Mouse (Mus musculus) embryonic facial prominence, embryonic 13.5 days (tissue): Measurements from ENCODE around the gene Larp4. TPM values are rescaled to one million over a fixed set of nuclear protein-coding genes. Genes with fewer than 3 reads are reported as not detected.
"Not testable (repeated sequence)": the region's sequence is repeated elsewhere in the genome, so short reads cannot be mapped to it uniquely, and the experiment has no call there.

ENCODE experiments used
- ATAC-seq: fragments of 200-750 bp; cut with Nextera tagmentation; 2 replicates; pipeline ENCODE4 v1.8.0; 2017; ENCODE audit warnings: low read depth; ENCODE audit not compliant: insufficient number of reproducible peaks, insufficient read depth, low FRiP score, low TSS enrichment
- H3K27ac ChIP-seq: fragments of 300-500 bp; sonication (generic); 2 replicates; pipeline ENCODE4 v1.5.1; 2015; ENCODE audit warnings: moderate library complexity, mild to moderate bottlenecking, inconsistent platforms
- H3K27me3 ChIP-seq: fragments of 300-500 bp; sonication (generic); 2 replicates; pipeline ENCODE4 v1.6.1; 2015; ENCODE audit warnings: mild to moderate bottlenecking, inconsistent platforms
- H3K36me3 ChIP-seq: fragments of 300-500 bp; sonication (generic); 2 replicates; pipeline ENCODE4 v1.6.1; 2015; ENCODE audit warnings: mild to moderate bottlenecking, inconsistent platforms
- H3K4me1 ChIP-seq: fragments of 300-500 bp; sonication (generic); 2 replicates; pipeline ENCODE4 v1.6.1; 2015; ENCODE audit warnings: inconsistent platforms
- H3K4me2 ChIP-seq: fragments of 300-500 bp; sonication (generic); 2 replicates; pipeline ENCODE4 v1.6.1; 2015; ENCODE audit warnings: moderate library complexity, mild to moderate bottlenecking, inconsistent platforms
- H3K4me3 ChIP-seq: fragments of 300-500 bp; sonication (generic); 2 replicates; pipeline ENCODE4 v1.5.1; 2015; ENCODE audit warnings: mild to moderate bottlenecking, inconsistent platforms
- H3K9ac ChIP-seq: fragments of 300-500 bp; sonication (generic); 2 replicates; pipeline ENCODE4 v1.6.1; 2015; ENCODE audit warnings: mild to moderate bottlenecking, inconsistent platforms
- H3K9me3 ChIP-seq: fragments of 300-500 bp; sonication (generic); 2 replicates; pipeline ENCODE4 v1.6.1; 2016; ENCODE audit warnings: inconsistent platforms
- WGBS: fragments of 180-500 bp; shearing (Covaris S2); methylation state at CpG from one replicate; pipeline ENCODE4 v1.1.7; 2015; ENCODE audit warnings: mixed read lengths; 5-methylcytosine and 5-hydroxymethylcytosine counted together
- polyA plus RNA-seq: library from polyadenylated mRNA; unstranded; fragments of >200 nt; fragmentation: Nextera tagmentation; extraction: Ambion mirVana; gene quantifications from 2 replicates; pipeline ENCODE4 v1.2.1, GENCODE M21; 2015

Larp4 gene
- 29.4 and 31.6 TPM in 2 replicates for polyA plus RNA-seq

DNA sequence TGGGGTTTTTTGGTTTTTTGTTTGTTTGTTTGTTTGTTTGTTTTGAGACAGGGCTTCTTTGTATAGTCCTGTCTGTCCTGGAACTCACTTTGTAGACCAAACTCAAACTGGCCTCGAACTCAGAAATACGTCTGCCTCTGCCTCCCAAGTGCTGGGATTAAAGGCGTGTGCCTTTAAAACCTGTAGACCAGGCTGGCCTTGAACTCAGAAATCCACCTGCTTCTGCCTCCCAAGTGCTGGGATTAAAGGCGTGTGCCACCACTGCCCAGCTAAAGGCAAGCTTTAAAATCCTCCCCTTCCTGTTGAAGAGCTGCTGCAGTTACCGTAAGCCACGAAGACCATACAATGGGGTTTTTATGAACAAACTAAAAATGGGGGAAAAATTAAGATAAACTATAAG, at the start of gene Larp4:
Gene Larp4, plus strand, starts transcription at position 301 of the 400 bp plus-strand sequence.
- not testable (repeated sequence) for ATAC-seq, H3K36me3 ChIP-seq
- 90% methylated on average over 6 of the region's 6 CpGs for WGBS

DNA sequence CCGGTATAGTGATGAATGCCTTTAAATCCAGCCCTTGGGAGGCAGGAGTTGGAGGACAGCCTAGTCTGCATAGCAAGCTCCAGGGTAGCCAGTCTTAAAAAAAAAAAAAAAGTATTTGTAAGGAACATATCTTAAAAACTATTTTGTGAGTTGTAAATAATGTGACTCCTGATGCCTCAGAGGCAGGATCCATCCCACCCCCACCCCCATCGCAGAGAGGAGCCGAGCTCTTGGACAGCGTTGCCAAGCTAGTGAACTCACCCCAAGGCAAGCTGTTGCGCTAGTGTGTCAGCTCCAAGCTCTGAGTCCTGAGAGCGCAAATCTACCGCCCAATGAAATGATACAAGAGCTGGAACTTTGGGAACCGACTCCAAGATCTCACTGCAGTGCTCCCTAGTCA, 38.6 kb upstream of the Larp4 start:
- no peaks in the 10 kb centered on the region for H3K27me3 ChIP-seq
- H3K9me3 ChIP-seq, result no peaks in the 10 kb centered on the region
- no peaks in the 10 kb centered on the region for H3K4me1 ChIP-seq
- no peak overlapping the region for H3K27ac ChIP-seq
- 77% methylated on average over 8 of the region's 8 CpGs for whole genome bisulfite sequencing
- no peak overlapping the region for H3K4me2 ChIP-seq
- ATAC-seq, result no peak
- no peak overlapping the region for H3K9ac ChIP-seq
- H3K36me3 ChIP-seq, result no peaks in the 10 kb centered on the region
- no peak overlapping the region for H3K4me3 ChIP-seq

More for the DNA sequence above, at the start of gene Larp4:
- H3K27me3 ChIP-seq, H3K9me3 ChIP-seq, H3K9ac ChIP-seq, H3K4me3 ChIP-seq, H3K4me2 ChIP-seq, H3K4me1 ChIP-seq: not testable (repeated sequence)
- peak within 1 kb of the TSS; percentile 28; the same call in 1 of the 2 replicates for H3K27ac ChIP-seq

DNA sequence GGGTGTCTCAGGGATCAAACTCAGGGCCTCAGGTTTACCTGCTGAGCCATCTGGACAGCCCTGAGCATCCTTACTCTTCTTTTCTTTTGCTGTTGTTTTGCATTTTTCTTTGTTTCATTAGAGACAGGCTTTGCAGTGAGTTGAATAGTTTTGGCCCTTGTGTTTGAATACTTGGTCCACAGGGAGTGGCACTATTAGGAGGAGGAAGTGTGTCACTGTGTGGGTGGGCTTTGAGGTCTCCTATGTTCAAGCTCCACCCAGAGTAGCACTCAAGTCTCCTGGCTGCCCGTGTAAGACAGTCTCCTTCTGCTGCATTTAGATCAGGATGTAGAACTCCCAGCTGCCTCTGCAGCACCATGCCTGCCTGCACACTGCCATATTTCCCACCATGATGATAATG, 35.4 kb upstream of the Larp4 start:
- no peaks in the 10 kb centered on the region for H3K27me3 ChIP-seq
- WGBS, result 40% methylated on average over 1 of the region's 1 CpGs
- no peaks in the 10 kb centered on the region for H3K9me3 ChIP-seq
- H3K27ac ChIP-seq, result no peak overlapping the region
- no peak overlapping the region for H3K9ac ChIP-seq
- no peaks in the 10 kb centered on the region for H3K4me1 ChIP-seq
- H3K4me2 ChIP-seq, result no peak overlapping the region
- H3K36me3 ChIP-seq, result no peaks in the 10 kb centered on the region
- ATAC-seq, result no peak
- no peak overlapping the region for H3K4me3 ChIP-seq

DNA sequence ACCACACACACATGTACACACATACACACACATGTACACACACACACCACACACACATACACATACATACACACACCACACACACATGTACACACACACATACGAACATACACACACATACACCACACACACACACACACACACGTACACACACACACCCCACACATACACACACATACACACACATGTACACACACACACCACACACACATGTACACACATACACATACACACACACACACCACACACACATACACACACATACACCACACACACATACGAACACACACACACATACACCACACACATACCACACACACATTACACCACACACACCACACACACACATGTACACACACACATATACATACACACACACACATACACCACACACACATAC, 33.2 kb upstream of the Larp4 start:
- H3K9me3 ChIP-seq, result no peaks in the 10 kb centered on the region
- no peak overlapping the region for H3K9ac ChIP-seq
- H3K27ac ChIP-seq, result no peak overlapping the region
- no peak overlapping the region for H3K4me2 ChIP-seq
- 93% methylated on average over 3 of the region's 3 CpGs for WGBS
- H3K27me3 ChIP-seq, result no peaks in the 10 kb centered on the region
- no peak for ATAC-seq
- no peaks in the 10 kb centered on the region for H3K36me3 ChIP-seq
- no peak overlapping the region for H3K4me3 ChIP-seq
- H3K4me1 ChIP-seq, result peaks cover 7% of the 10 kb centered on the region; the same call in 1 of the 2 replicates

DNA sequence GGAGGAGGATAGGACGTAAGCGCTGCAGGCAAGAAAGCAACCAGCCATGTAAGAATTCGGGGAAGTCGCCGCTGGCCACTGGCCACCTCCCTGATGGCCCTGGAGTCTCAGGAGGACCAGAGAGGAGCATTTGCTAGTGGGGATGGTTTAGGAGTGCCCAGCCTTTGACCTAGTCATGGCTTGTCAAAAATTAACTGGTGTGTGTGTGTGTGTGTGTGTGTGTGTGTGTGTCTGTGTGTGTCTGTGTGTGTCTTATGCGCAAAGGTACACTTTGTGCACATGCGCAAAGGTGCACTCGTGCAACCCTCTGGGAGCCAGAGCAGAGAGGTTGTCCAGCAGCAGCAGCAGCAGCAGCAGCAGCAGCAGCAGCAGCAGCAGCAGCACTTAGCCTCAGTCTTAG, 32.0 kb upstream of the Larp4 start:
- 87% methylated on average over 8 of the region's 8 CpGs for WGBS
- Histone ChIP-seq H3K4me1 (peaks cover 7% of the 10 kb centered on the region; the same call in 1 of the 2 replicates), H3K9ac (no peak overlapping the region), H3K27ac (no peak overlapping the region), H3K4me2 (no peak overlapping the region), H3K27me3 (no peaks in the 10 kb centered on the region), H3K9me3 (no peaks in the 10 kb centered on the region), H3K36me3 (no peaks in the 10 kb centered on the region), H3K4me3 (no peak overlapping the region)
- ATAC-seq, result no peak

GRCm38 (mm10) chr15:99940426-99940825, 29.4 kb upstream of the Larp4 start:
- no peak overlapping the region for H3K4me2 ChIP-seq
- ATAC-seq, result no peak
- no peaks in the 10 kb centered on the region for H3K36me3 ChIP-seq
- no peaks in the 10 kb centered on the region for H3K27me3 ChIP-seq
- no peak overlapping the region for H3K4me3 ChIP-seq
- H3K27ac ChIP-seq, result no peak overlapping the region
- no peak overlapping the region for H3K9ac ChIP-seq
- H3K9me3 ChIP-seq, result 0 out of 2 replicates have a peak, but pooled peaks cover 6% of the 10 kb centered on the region
- peaks cover 7% of the 10 kb centered on the region; the same call in 1 of the 2 replicates for H3K4me1 ChIP-seq
- 43% methylated on average over 2 of the region's 2 CpGs for WGBS

DNA sequence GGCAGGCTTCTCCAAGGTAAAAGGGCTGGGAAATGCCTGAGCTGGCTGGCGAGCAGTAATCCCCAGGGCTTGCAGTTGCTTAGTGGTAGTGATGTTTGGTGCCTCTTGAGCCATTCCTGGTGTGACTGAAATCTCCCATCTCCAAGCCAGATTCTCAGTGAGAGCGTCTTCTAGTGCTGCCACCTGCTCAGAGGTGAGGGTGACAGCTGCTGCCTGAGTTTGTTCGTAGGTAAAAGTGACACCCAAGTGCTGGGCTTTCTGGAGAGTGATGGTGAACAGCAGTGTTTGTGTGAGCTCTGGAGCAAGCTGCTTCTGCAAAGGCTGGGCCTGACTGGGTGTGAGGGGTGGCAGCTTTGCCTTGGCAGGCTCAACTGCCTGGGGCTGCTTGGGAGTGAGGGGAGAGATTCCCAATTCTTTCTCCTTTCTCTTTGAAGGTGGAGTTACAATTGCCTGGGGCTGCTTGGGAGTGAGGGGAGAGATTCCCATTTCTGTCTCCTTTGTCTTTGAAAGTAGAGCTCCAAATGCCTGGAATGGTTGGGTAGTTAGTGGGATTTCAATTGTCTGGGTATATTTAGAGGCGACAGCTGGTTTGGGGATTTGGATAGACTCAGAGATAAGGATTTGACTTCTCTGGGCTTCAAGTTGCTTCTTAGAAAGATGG, 28.8 kb upstream of the Larp4 start:
- H3K9me3 ChIP-seq, result 0 out of 2 replicates have a peak, but pooled peaks cover 6% of the 10 kb centered on the region
- 0 out of 2 replicates have a peak overlapping the region, but pooled peaks have one; percentile 22 for H3K27ac ChIP-seq
- no peak for ATAC-seq
- no peak overlapping the region for H3K4me3 ChIP-seq
- no peak overlapping the region for H3K9ac ChIP-seq
- 50% methylated on average over 4 of the region's 4 CpGs for WGBS
- no peak overlapping the region for H3K4me2 ChIP-seq
- no peaks in the 10 kb centered on the region for H3K36me3 ChIP-seq
- no peaks in the 10 kb centered on the region for H3K27me3 ChIP-seq
- peaks cover 7% of the 10 kb centered on the region; the same call in 1 of the 2 replicates for H3K4me1 ChIP-seq

- no peak overlapping the region for H3K4me2 ChIP-seq
- no peaks in the 10 kb centered on the region for H3K27me3 ChIP-seq
- H3K9ac ChIP-seq, result no peak overlapping the region
- 74% methylated on average over 4 of the region's 4 CpGs for WGBS
- no peaks in the 10 kb centered on the region for H3K4me1 ChIP-seq
- H3K36me3 ChIP-seq, result no peaks in the 10 kb centered on the region
- no peak overlapping the region for H3K4me3 ChIP-seq
- no peak for ATAC-seq
- no peaks in the 10 kb centered on the region for H3K9me3 ChIP-seq
- no peak overlapping the region for H3K27ac ChIP-seq
Observed at GRCm38 (mm10) chr15:99955324-99955723, 14.5 kb upstream of the Larp4 start.

DNA sequence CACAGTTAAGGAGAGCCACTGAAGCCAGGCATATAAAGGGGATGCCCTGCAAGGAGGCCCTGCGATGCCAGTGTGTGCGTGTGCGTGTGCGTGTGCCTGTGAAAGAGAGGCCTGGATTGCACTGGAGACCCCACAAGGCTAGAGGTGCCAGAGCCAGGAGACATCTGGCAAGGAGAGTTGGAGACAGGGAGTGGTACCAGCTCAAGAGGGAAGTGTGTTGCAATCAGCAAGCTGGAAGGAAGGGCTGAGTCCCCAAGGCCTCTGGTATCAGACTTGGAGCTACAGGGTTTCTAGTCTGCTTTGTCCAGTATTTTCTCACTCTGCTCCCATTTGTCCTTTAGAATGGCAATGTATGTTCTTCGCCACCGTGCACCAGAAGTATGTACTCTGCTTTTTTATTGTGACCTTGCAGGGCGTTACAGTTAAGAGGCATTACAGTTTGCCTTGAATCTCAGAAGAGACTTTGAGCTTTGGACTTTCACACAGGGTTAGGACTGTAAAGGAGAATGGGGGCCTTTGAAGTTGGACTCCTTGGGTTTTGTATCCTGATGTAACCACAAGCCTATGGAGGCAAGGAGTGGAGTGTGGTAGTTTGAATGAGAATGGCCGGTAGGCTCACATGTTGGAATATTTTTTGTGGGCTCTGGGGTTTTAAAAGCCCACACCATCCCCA, 4.6 kb upstream of the Larp4 start:
- H3K27ac ChIP-seq, result no peak overlapping the region
- H3K4me2 ChIP-seq, result no peak overlapping the region
- no peak overlapping the region for H3K9ac ChIP-seq
- H3K36me3 ChIP-seq, result no peaks in the 10 kb centered on the region
- no peaks in the 10 kb centered on the region for H3K9me3 ChIP-seq
- no peak for ATAC-seq
- H3K27me3 ChIP-seq, result 0 out of 2 replicates have a peak, but pooled peaks cover 3% of the 10 kb centered on the region
- 89% methylated on average over 8 of the region's 8 CpGs for WGBS
- H3K4me3 ChIP-seq, result no peak overlapping the region
- H3K4me1 ChIP-seq, result no peaks in the 10 kb centered on the region

- no peaks in the 10 kb centered on the region for H3K4me1 ChIP-seq
- no peaks in the 10 kb centered on the region for H3K9me3 ChIP-seq
- no peak within 1 kb of the TSS for H3K9ac ChIP-seq
- no peak within 1 kb of the TSS for H3K27ac ChIP-seq
- H3K4me3 ChIP-seq, result no peak within 1 kb of the TSS
- ATAC-seq, result no peak
- 79% methylated on average over 4 of the region's 4 CpGs for WGBS
- 0 out of 2 replicates have a peak, but pooled peaks cover 3% of the 10 kb centered on the region for H3K27me3 ChIP-seq
- H3K36me3 ChIP-seq, result no peaks in the 10 kb centered on the region
- H3K4me2 ChIP-seq, result no peak within 1 kb of the TSS
Observed at GRCm38 (mm10) chr15:99966961-99967360, 2.9 kb upstream of the Larp4 start, which contains the start of gene Fam186a. Fam186a (minus strand) TSS chr15:99967061.

DNA sequence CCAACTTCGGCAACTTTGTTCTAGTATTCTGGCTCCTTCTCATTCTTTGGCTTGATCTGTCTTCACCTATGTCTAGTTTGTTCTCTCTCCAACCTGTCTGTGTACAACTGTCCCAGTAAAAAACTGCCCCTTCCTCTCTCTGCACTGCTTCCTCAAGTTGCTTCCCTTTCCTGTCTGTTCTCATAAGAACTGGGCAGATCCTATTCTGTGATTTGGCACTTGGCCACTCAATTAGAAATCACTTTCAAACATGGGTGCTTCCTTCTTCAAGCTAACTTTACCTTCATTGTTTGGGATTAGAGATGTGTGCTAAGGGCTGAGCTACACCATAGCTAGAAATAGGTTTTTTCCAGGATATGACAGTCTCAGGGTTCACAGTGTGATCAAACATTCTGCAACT, 741 bp downstream of the Larp4 start:
- WGBS, result 96% methylated on average over 1 of the region's 1 CpGs
- no peak overlapping the region for H3K4me2 ChIP-seq
- H3K9me3 ChIP-seq, result no peaks in the 10 kb centered on the region
- no peaks in the 10 kb centered on the region for H3K36me3 ChIP-seq
- peak overlapping the region; percentile 28; the same call in 1 of the 2 replicates for H3K27ac ChIP-seq
- no peak for ATAC-seq
- no peak overlapping the region for H3K4me3 ChIP-seq
- H3K9ac ChIP-seq, result no peak overlapping the region
- H3K4me1 ChIP-seq, result peaks cover 3% of the 10 kb centered on the region
- no peaks in the 10 kb centered on the region for H3K27me3 ChIP-seq
